Mouse (Mus musculus) liver, postnatal 0 days (tissue): Measurements from ENCODE around the gene Apba3. TPM values are rescaled to one million over a fixed set of nuclear protein-coding genes. Genes with fewer than 3 reads are reported as not detected.

ENCODE experiments used
- ATAC-seq: fragments of 200-750 bp; cut with Nextera tagmentation; 2 replicates; pipeline ENCODE4 v1.8.0; 2017; ENCODE audit warnings: mild to moderate bottlenecking, moderate library complexity
- DNase-seq: peaks from one replicate; pipeline ENCODE4 v3.0.0-alpha.2; 2016
- H3K27ac ChIP-seq: fragments of 300-500 bp; sonication (generic); 2 replicates; pipeline ENCODE4 v1.5.1; 2014; ENCODE audit warnings: antibody characterized with exemption, moderate library complexity, mild to moderate bottlenecking, low read depth
- H3K27me3 ChIP-seq: fragments of 300-500 bp; sonication (generic); 2 replicates; pipeline ENCODE4 v1.6.1; 2014; ENCODE audit warnings: low read length, control low read depth, mixed read lengths; ENCODE audit not compliant: insufficient read depth
- H3K36me3 ChIP-seq: fragments of 300-500 bp; sonication (generic); replicated peaks from 2 replicates; pipeline ENCODE4 v1.6.1; 2014; ENCODE audit warnings: mild to moderate bottlenecking, control low read depth, low read length, moderate library complexity, mixed read lengths; ENCODE audit not compliant: insufficient read depth
- H3K4me1 ChIP-seq: fragments of 300-500 bp; sonication (generic); 2 replicates; pipeline ENCODE4 v1.6.1; 2014; ENCODE audit warnings: antibody characterized with exemption, mild to moderate bottlenecking, control low read depth; ENCODE audit not compliant: insufficient read depth
- H3K4me2 ChIP-seq: fragments of 300-500 bp; sonication (generic); 2 replicates; pipeline ENCODE4 v1.6.1; 2014; ENCODE audit warnings: low read depth, mild to moderate bottlenecking, low read length, moderate library complexity, mixed read lengths
- H3K4me3 ChIP-seq: fragments of 300-500 bp; sonication (generic); 2 replicates; pipeline ENCODE4 v1.5.1; 2014; ENCODE audit warnings: low read depth, low read length
- H3K9ac ChIP-seq: fragments of 300-500 bp; sonication (generic); replicated peaks from 2 replicates; pipeline ENCODE4 v1.6.1; 2014; ENCODE audit warnings: mild to moderate bottlenecking, moderate library complexity
- H3K9me3 ChIP-seq: fragments of 300-500 bp; sonication (generic); 2 replicates; pipeline ENCODE4 v1.6.1; 2016; ENCODE audit warnings: mild to moderate bottlenecking, control low read depth, low read length, mixed read lengths
- CTCF ChIP-seq: sonication (generic); IDR thresholded peaks from 2 replicates; pipeline ENCODE4 v1.5.1; 2016; ENCODE audit warnings: antibody characterized with exemption, low read depth
- EP300 ChIP-seq: IDR thresholded peaks from 2 replicates; pipeline ENCODE4 v1.6.1; 2016; ENCODE audit warnings: antibody characterized with exemption, low read depth, mild to moderate bottlenecking
- WGBS: fragments of 180-500 bp; shearing (Covaris S2); extraction: QIAGEN DNeasy Blood & Tissue Kit; methylation state at CpG from one replicate; pipeline ENCODE4 v1.1.7; 2014; ENCODE audit not compliant: insufficient replicate concordance; 5-methylcytosine and 5-hydroxymethylcytosine counted together
- polyA plus RNA-seq: library from polyadenylated mRNA; unstranded; fragments of >200 nt; fragmentation: Nextera tagmentation; extraction: Ambion mirVana; gene quantifications from 2 replicates; pipeline ENCODE4 v1.2.1, GENCODE M21; 2015

The Apba3 gene
- polyA plus RNA-seq, 1 experiment from 2014 or later, result 23.2 TPM

- no peaks in the 10 kb centered on the region for H3K9me3 ChIP-seq
- H3K4me3 ChIP-seq, result no peak overlapping the region
- no peaks in the 10 kb centered on the region for H3K27me3 ChIP-seq
- peak overlapping the region; percentile 33; the same call in 1 of the 2 replicates for H3K4me2 ChIP-seq
- ATAC-seq, result peak; percentile 75
- peak overlapping the region; percentile 95 for H3K27ac ChIP-seq
- no peak overlapping the region for H3K9ac ChIP-seq
- H3K36me3 ChIP-seq, result no peaks in the 10 kb centered on the region; the same call in 1 of the 2 replicates
- TF ChIP-seq EP300 (no peak), CTCF (no peak)
- 58% methylated on average over 9 of the region's 9 CpGs for WGBS
- peak; percentile 55 for DNase-seq
- peaks cover 89% of the 10 kb centered on the region for H3K4me1 ChIP-seq
Measured at GRCm38 (mm10) chr10:81300352-81300907, 33.7 kb downstream of the Apba3 start.

- no peaks in the 10 kb centered on the region for H3K27me3 ChIP-seq
- H3K9ac ChIP-seq, result no peak overlapping the region
- H3K4me1 ChIP-seq, result peaks cover 80% of the 10 kb centered on the region
- peaks cover 3% of the 10 kb centered on the region for H3K36me3 ChIP-seq
- no peak for DNase-seq
- H3K27ac ChIP-seq, result no peak overlapping the region
- no peak for TF ChIP-seq EP300
- TF ChIP-seq CTCF, result no peak
- ATAC-seq, result no peak
- H3K4me2 ChIP-seq, result no peak overlapping the region
- no peaks in the 10 kb centered on the region for H3K9me3 ChIP-seq
- no peak overlapping the region for H3K4me3 ChIP-seq
- 60% methylated on average over 9 of the region's 9 CpGs for WGBS
Measured at GRCm38 (mm10) chr10:81301321-81301720, 34.6 kb downstream of the Apba3 start.

GRCm38 (mm10) chr10:81302288-81302687 is 35.5 kb downstream of the Apba3 start:
- Histone ChIP-seq H3K36me3 (peaks cover 13% of the 10 kb centered on the region), H3K27ac (0 out of 2 replicates have a peak overlapping the region, but pooled peaks have one; percentile 24), H3K9ac (peak overlapping the region; percentile 16), H3K4me3 (no peak overlapping the region), H3K9me3 (no peaks in the 10 kb centered on the region), H3K4me2 (peak overlapping the region; percentile 18), H3K4me1 (peaks cover 73% of the 10 kb centered on the region), H3K27me3 (no peaks in the 10 kb centered on the region)
- WGBS, result 74% methylated on average over 4 of the region's 4 CpGs
- TF ChIP-seq EP300 (no peak), CTCF (no peak)
- ATAC-seq, result no peak
- no peak for DNase-seq

- Histone ChIP-seq H3K4me1 (peaks cover 68% of the 10 kb centered on the region), H3K36me3 (peaks cover 18% of the 10 kb centered on the region), H3K27ac (peak overlapping the region; percentile 41), H3K4me3 (0 out of 2 replicates have a peak overlapping the region, but pooled peaks have one; percentile 4), H3K9ac (peak overlapping the region; percentile 16), H3K27me3 (no peaks in the 10 kb centered on the region), H3K4me2 (peak overlapping the region; percentile 18), H3K9me3 (no peaks in the 10 kb centered on the region)
- DNase-seq (no peak), ATAC-seq (no peak)
- no peak for TF ChIP-seq CTCF
- TF ChIP-seq EP300, result no peak
- 21% methylated on average over 14 of the region's 14 CpGs for WGBS
Measured at GRCm38 (mm10) chr10:81302781-81303218, 36.0 kb downstream of the Apba3 start.

- Histone ChIP-seq H3K4me1 (peaks cover 64% of the 10 kb centered on the region), H3K9me3 (no peaks in the 10 kb centered on the region), H3K27me3 (no peaks in the 10 kb centered on the region), H3K27ac (peak overlapping the region; percentile 41), H3K9ac (peak overlapping the region; percentile 16), H3K4me3 (0 out of 2 replicates have a peak overlapping the region, but pooled peaks have one; percentile 4), H3K4me2 (peak overlapping the region; percentile 18), H3K36me3 (peaks cover 22% of the 10 kb centered on the region)
- ATAC-seq (no peak), DNase-seq (no peak)
- no peak for TF ChIP-seq CTCF
- TF ChIP-seq EP300, result no peak
- WGBS, result 29% methylated on average over 10 of the region's 10 CpGs
Measured at GRCm38 (mm10) chr10:81303258-81303657, 36.5 kb downstream of the Apba3 start.

GRCm38 (mm10) chr10:81303761-81304160 is 37.0 kb downstream of the Apba3 start:
- WGBS, result 30% methylated on average over 7 of the region's 7 CpGs
- Histone ChIP-seq H3K36me3 (peaks cover 25% of the 10 kb centered on the region), H3K4me1 (peaks cover 60% of the 10 kb centered on the region), H3K9ac (no peak overlapping the region), H3K27ac (no peak overlapping the region; the same call in 1 of the 2 replicates), H3K4me3 (no peak overlapping the region), H3K9me3 (no peaks in the 10 kb centered on the region), H3K27me3 (no peaks in the 10 kb centered on the region), H3K4me2 (no peak overlapping the region)
- ATAC-seq, result no peak
- DNase-seq, result no peak
- TF ChIP-seq EP300, result no peak
- TF ChIP-seq CTCF, result no peak
